Mouse (Mus musculus): ENCODE measurements around the gene Rdh7. TPM values are rescaled to one million over a fixed set of nuclear protein-coding genes. Genes with fewer than 3 reads are reported as not detected.
A peak's percentile ranks its signal among the peaks of the same experiment; 100 is the strongest.

Gene Rdh7
- polyA plus RNA-seq (2011; ENCODE audit: insufficient read length, low read depth, missing spikeins): not detected in 2 replicates

DNA sequence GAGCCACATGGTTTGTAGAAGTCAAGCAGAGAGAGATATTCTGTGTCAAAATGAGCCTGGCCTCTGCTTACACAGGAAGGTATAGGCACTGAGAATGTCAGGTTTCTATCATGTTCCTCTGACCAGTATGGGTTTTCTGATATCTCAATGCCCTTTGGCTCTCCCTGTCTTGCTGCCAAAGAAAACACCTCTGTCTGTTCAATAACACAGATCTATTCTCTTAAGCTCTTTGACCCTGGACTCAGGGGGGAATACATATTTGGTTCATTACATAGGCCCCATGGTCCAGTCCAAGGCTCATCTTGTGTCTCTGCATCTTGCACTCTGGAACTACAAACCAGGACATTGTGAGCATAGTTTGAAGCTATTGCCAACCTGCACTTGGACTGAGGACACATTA lies at the start of gene Rdh7:
TSS of gene Rdh7 (minus strand) at position 213 of the 400 bp plus-strand sequence.
- no peaks in the 10 kb centered on the region for H3K4me1 ChIP-seq (ENCODE audit: control insufficient read depth, insufficient read depth, low read length)
- no peak within 1 kb of the TSS for H3K27ac ChIP-seq (ENCODE audit: insufficient read depth, low read length)
- TF ChIP-seq POLR2A (IDR thresholded peaks at IDR 0.05; ENCODE audit: low read depth, low read length): no peak
- TF ChIP-seq CTCF (IDR thresholded peaks at IDR 0.05; ENCODE audit: borderline replicate concordance, insufficient read depth, low read length): no peak
- H3K4me3 ChIP-seq (ENCODE audit: insufficient read depth, low read length): no peak within 1 kb of the TSS

DNA sequence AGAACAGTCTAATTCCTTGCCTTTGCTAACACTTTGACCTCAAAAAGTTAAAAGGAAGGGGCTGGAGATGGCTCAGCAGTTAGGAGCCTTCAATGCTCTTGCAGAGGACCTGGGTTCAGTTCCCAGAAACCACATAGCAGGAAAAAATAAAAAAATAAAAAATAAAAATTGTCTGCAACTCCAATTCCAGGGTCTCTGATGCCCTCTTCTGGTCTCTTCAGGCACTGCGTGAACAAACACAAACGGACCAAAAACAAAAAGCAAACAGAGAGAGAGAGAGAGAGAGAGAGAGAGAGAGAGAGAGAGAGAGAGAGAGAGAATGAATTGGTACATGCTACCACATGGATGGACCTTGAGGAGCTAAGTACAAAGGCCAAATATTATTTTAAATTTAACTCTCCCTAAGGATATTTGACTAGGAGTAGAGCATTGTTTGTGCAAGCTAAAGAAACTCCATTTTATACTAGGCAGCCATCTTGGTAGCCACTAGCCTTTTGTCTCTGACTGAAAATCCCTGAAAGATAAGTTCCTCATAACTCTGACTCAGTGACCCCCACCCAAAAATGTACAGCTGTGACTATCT lies 48.9 kb upstream of the Rdh7 start:
- no peak for TF ChIP-seq POLR2A (IDR thresholded peaks at IDR 0.05; ENCODE audit: low read depth, low read length)
- Histone ChIP-seq H3K27ac (ENCODE audit: insufficient read depth, low read length) (no peak overlapping the region), H3K4me1 (ENCODE audit: control insufficient read depth, insufficient read depth, low read length) (no peaks in the 10 kb centered on the region), H3K4me3 (ENCODE audit: insufficient read depth, low read length) (no peak overlapping the region)

DNA sequence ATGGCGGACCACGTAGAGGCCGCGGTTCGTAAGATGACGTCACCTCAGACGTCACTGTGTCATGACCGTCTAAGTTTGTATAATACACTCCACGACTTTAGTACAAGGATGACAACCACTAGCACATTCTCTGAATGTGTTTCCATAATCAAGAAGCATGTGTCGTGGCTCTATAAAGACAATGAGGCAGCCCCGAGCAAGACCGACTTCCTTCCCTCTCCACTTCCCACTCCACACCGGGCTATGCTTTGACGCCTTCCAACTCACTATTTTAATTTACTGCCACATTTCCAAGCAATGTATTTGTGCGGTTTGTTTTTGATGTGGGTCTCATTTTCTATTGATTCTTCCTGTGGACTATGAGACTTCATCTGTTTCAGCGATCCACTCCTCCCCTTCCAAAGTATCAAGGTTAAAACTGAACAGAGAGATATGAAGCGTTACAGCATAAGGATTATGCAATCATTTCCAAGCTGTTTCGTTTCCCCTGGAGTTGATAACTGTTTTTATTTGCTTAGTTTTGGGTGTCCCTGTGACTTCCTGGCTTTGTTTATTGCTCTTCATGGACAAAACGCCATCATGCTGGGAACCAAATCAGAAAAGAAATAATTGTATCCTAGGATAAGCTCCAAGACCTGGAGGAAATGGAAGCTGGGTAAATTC lies 48.3 kb upstream of the Rdh7 start:
- no peak for TF ChIP-seq POLR2A (IDR thresholded peaks at IDR 0.05; ENCODE audit: low read depth, low read length)
- TF ChIP-seq CTCF (IDR thresholded peaks at IDR 0.05; ENCODE audit: borderline replicate concordance, insufficient read depth, low read length): no peak
- Histone ChIP-seq H3K4me1 (ENCODE audit: control insufficient read depth, insufficient read depth, low read length) (no peaks in the 10 kb centered on the region), H3K27ac (ENCODE audit: insufficient read depth, low read length) (no peak overlapping the region), H3K4me3 (ENCODE audit: insufficient read depth, low read length) (no peak overlapping the region)

DNA sequence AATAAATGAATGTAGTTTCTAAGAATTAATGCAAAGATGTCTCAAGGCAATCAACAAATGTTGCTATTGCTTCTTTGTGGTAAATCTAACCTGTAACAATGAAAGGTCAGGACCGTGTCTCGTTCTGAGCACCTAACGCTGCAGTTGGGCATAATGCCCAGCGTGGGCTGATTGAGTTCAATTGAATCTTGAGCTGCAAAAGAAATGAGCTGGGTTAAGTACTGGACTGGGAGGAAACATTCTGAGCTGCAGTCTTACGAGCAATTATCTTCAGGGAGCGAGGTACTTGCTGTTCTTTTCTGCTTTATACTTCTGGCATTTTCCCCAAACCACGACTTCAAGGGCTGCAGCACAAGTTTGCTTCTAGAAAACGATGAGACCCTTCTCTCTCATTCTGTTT lies 47.7 kb upstream of the Rdh7 start:
- no peak overlapping the region for H3K27ac ChIP-seq (ENCODE audit: insufficient read depth, low read length)
- H3K4me3 ChIP-seq (ENCODE audit: insufficient read depth, low read length): no peak overlapping the region
- no peak for TF ChIP-seq POLR2A (IDR thresholded peaks at IDR 0.05; ENCODE audit: low read depth, low read length)
- H3K4me1 ChIP-seq (ENCODE audit: control insufficient read depth, insufficient read depth, low read length): no peaks in the 10 kb centered on the region

DNA sequence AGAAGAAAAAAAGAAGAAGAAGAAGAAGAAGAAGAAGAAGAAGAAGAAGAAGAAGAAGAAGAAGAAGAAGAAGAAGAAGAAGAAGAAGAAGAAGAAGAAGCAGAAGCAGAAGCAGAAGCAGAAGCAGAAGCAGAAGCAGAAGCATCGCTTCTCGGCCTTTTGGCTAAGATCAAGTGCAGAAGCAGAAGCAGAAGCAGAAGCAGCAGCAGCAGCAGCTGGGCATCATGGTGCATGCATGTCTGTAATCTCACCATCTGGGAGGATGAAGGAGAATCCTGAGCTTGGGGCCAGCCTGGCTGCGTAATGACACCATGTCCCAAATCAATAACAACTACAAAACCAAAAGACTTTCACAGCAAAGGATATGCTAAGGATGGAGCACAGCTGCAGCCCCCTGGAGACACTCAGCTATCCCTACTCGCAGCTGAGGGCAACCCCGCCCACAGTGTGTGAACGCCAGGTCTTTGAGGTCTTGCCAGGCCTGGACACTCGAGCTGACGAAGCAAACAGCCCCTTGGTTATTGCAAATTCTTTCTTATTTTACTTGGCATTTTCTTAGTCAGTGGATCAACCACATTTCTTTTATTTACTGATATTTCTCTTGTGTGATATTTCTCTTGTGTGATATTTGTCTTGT lies 43.8 kb upstream of the Rdh7 start:
- TF ChIP-seq POLR2A (IDR thresholded peaks at IDR 0.05; ENCODE audit: low read depth, low read length) (no peak), CTCF (IDR thresholded peaks at IDR 0.05; ENCODE audit: borderline replicate concordance, insufficient read depth, low read length) (no peak)

DNA sequence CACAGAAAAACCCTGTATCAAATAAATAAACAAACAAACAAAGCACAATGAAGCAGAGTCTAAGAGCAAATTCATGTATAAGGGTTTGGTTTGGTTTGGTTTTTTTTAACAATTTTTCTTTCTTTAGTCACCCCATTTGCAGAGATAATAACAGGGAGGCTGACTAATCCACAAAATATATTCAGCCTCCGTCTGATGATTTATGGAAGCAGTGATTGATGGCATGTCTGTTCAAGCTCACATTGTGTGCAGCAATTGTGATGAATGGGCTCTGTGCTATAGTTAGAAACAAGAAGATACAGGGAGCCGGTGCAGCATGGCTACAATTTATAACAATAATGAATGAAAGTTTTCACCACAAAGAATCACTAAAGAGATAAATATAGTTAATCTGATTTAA lies 39.1 kb upstream of the Rdh7 start:
- TF ChIP-seq POLR2A (IDR thresholded peaks at IDR 0.05; ENCODE audit: low read depth, low read length): no peak
- no peak for TF ChIP-seq CTCF (IDR thresholded peaks at IDR 0.05; ENCODE audit: borderline replicate concordance, insufficient read depth, low read length)

More for the DNA sequence above, 43.8 kb upstream of the Rdh7 start:
- Histone ChIP-seq H3K4me3 (ENCODE audit: insufficient read depth, low read length) (no peak overlapping the region), H3K4me1 (ENCODE audit: control insufficient read depth, insufficient read depth, low read length) (no peaks in the 10 kb centered on the region), H3K27ac (ENCODE audit: insufficient read depth, low read length) (no peak overlapping the region)

DNA sequence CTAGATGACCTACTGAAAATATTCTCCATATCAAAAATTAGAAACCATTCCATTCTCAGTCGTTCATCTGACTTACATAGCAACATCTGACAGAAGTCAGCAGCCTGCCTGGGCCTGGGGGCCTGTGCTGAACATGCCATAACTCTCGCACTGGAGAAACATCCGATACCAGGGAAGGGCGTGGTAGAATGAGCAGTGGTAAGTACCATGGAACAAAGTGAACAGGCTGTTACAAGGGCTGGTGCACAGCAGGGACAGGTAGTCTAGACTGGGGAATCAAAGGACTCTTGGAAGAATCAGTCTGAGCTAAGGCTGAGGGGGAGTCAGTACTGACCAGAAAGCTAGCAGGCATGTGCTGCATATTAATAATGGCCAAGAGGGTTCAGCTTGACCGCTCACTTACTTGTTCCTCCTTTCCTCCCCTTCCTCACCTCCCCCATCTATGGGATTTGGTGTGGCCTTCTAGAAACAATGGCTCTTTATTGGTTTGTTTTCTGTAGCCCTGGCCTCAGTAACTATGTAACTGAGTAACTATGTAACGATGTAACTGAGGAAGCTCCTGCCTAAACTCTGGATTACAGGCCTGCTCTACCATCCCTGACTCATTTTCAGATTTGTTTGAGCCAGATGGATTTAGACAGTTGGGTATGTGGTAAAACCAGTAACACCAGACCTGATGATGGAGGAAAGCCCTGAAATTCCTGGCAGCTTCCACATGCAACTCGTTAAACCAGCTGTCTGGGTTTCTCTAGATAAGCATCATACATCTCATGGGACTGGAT lies 36.2 kb upstream of the Rdh7 start:
- H3K27ac ChIP-seq (ENCODE audit: insufficient read depth, low read length): peak overlapping the region; percentile 41

More for the DNA sequence above, 39.1 kb upstream of the Rdh7 start:
- peaks cover 10% of the 10 kb centered on the region; the same call in 1 of the 2 replicates for H3K4me1 ChIP-seq (ENCODE audit: control insufficient read depth, insufficient read depth, low read length)
- no peak overlapping the region for H3K4me3 ChIP-seq (ENCODE audit: insufficient read depth, low read length)
- H3K27ac ChIP-seq (ENCODE audit: insufficient read depth, low read length): no peak overlapping the region

DNA sequence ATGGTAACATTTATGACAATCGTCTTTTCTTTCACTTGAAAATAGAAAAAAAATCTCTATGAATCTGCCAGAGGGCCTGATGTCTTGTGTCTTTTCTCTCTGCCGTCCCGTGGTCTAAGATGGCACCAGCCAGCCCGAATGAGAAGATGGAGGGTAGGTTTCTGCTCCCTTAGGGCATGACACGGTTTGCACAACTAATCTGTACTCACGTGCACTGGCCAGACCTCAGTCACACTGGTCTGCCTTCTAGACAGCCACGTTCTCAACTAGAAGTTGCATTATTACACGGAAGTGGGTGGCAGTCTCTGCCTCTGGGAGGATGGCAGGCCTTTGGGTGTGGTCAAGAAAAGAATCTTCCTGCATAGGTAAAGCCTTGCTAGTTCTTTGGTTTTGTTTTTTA lies 34.4 kb upstream of the Rdh7 start:
- Histone ChIP-seq H3K4me3 (ENCODE audit: insufficient read depth, low read length) (no peak overlapping the region), H3K4me1 (ENCODE audit: control insufficient read depth, insufficient read depth, low read length) (peaks cover 10% of the 10 kb centered on the region; the same call in 1 of the 2 replicates), H3K27ac (ENCODE audit: insufficient read depth, low read length) (no peak overlapping the region)
- TF ChIP-seq CTCF (IDR thresholded peaks at IDR 0.05; ENCODE audit: borderline replicate concordance, insufficient read depth, low read length): no peak
- no peak for TF ChIP-seq POLR2A (IDR thresholded peaks at IDR 0.05; ENCODE audit: low read depth, low read length)

More for the DNA sequence above, 36.2 kb upstream of the Rdh7 start:
- Histone ChIP-seq H3K4me3 (ENCODE audit: insufficient read depth, low read length) (no peak overlapping the region), H3K4me1 (ENCODE audit: control insufficient read depth, insufficient read depth, low read length) (peaks cover 10% of the 10 kb centered on the region; the same call in 1 of the 2 replicates)
- TF ChIP-seq CTCF (IDR thresholded peaks at IDR 0.05; ENCODE audit: borderline replicate concordance, insufficient read depth, low read length) (no peak), POLR2A (IDR thresholded peaks at IDR 0.05; ENCODE audit: low read depth, low read length) (no peak)

DNA sequence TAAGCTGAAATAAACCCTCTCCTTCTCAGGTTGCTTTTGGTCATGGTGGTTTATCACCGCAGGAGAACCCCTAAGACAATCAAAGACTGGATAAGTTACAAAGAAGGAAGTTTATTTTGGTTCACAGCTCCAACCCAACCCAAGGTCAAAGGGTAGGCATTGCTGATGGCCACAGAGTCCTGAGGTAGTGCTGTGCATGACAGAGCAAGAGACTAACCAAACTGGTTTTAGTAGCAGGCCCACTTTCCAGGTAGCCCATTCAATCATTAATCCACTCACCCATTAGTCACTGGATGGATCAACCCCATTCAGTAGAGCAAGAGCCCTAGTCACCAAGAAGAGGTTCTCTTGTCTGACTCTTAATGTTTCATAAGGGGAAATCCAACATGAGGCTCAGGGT lies 33.6 kb upstream of the Rdh7 start:
- Histone ChIP-seq H3K27ac (ENCODE audit: insufficient read depth, low read length) (no peak overlapping the region), H3K4me1 (ENCODE audit: control insufficient read depth, insufficient read depth, low read length) (peaks cover 10% of the 10 kb centered on the region; the same call in 1 of the 2 replicates), H3K4me3 (ENCODE audit: insufficient read depth, low read length) (no peak overlapping the region)
- TF ChIP-seq CTCF (IDR thresholded peaks at IDR 0.05; ENCODE audit: borderline replicate concordance, insufficient read depth, low read length) (no peak), POLR2A (IDR thresholded peaks at IDR 0.05; ENCODE audit: low read depth, low read length) (no peak)

All from embryonic fibroblast, embryonic 13.5 days (primary cell).